Mouse (Mus musculus) CH12.LX (cell line): ENCODE data around the gene Prune2. TPM values are rescaled to one million over a fixed set of nuclear protein-coding genes. Genes with fewer than 3 reads are reported as not detected.
A peak's percentile ranks its signal among the peaks of the same experiment; 100 is the strongest.

Source experiments
- DNase-seq: peaks from one replicate; pipeline ENCODE4 v3.0.0-alpha.2; 2013; ENCODE audit errors: extremely low read depth
- H3K27ac ChIP-seq: 2 replicates; pipeline ENCODE4 v1.5.1; 2012; ENCODE audit warnings: low read depth, mild to moderate bottlenecking, control low read depth, moderate library complexity; ENCODE audit not compliant: insufficient read depth
- H3K27me3 ChIP-seq: replicated peaks from 2 replicates; pipeline ENCODE3; 2012; ENCODE audit warnings: inconsistent platforms
- H3K36me3 ChIP-seq, 2 experiments: replicated peaks in 1 of 2; 2 replicates each; pipeline versions ENCODE3 to v1.6.1; 2012; ENCODE audit warnings: inconsistent platforms in 1 of 2, low read length in 1 of 2, mild to moderate bottlenecking in 1 of 2, mixed read lengths in 1 of 2, moderate library complexity in 1 of 2; ENCODE audit not compliant: control insufficient read depth in 1 of 2, insufficient read depth in 1 of 2
- H3K4me1 ChIP-seq, 2 experiments: 2 replicates each; pipeline ENCODE4 v1.6.1; 2012; ENCODE audit warnings: inconsistent platforms in 1 of 2, moderate library complexity in 1 of 2; ENCODE audit not compliant: insufficient read depth in 2 of 2, control insufficient read depth in 1 of 2
- H3K4me2 ChIP-seq: 2 replicates; pipeline ENCODE4 v1.6.1; 2012; ENCODE audit warnings: low read depth, mild to moderate bottlenecking, control low read depth; ENCODE audit not compliant: poor library complexity, insufficient read depth, severe bottlenecking
- H3K4me3 ChIP-seq, 3 experiments: fragments of 150-350 bp in 1 of 3; sonication (generic) in 1 of 3; replicated peaks in 1 of 3; 2 replicates each; pipeline versions ENCODE3 to v1.5.1; 2011 to 2012; ENCODE audit warnings: low read depth in 2 of 3, low read length in 2 of 3, mild to moderate bottlenecking in 2 of 3, moderate library complexity in 2 of 3, control low read depth in 1 of 3, improper control_type of control experiment in 1 of 3, inconsistent platforms in 1 of 3, mixed read lengths in 1 of 3; ENCODE audit not compliant: poor library complexity in 1 of 3
- H3K79me2 ChIP-seq: replicated peaks from 2 replicates; pipeline ENCODE4 v1.6.1; 2012; ENCODE audit warnings: mild to moderate bottlenecking, moderate library complexity; ENCODE audit not compliant: control insufficient read depth, poor library complexity, insufficient read depth, severe bottlenecking; ENCODE audit errors: extremely low read depth
- H3K9ac ChIP-seq: 2 replicates; pipeline ENCODE4 v1.6.1; 2012; ENCODE audit warnings: low read depth, mild to moderate bottlenecking, control low read depth, moderate library complexity; ENCODE audit not compliant: insufficient read depth
- H3K9me3 ChIP-seq: replicated peaks from 2 replicates; pipeline ENCODE3; 2012; ENCODE audit warnings: low read length, inconsistent platforms, mixed read lengths
- BHLHE40 ChIP-seq: IDR thresholded peaks from 2 replicates; pipeline ENCODE4 v1.6.1; 2011; ENCODE audit warnings: mild to moderate bottlenecking, low read depth, low read length, improper control_type of control experiment
- CHD1 ChIP-seq: IDR thresholded peaks from 2 replicates; pipeline ENCODE4 v1.6.1; 2012; ENCODE audit warnings: low read depth, low read length, improper control_type of control experiment, inconsistent platforms
- CHD2 ChIP-seq: IDR thresholded peaks from 2 replicates; pipeline ENCODE4 v1.6.1; 2011; ENCODE audit warnings: low read length, improper control_type of control experiment
- CTCF ChIP-seq, 2 experiments: IDR thresholded peaks in 1 of 2; conservative IDR thresholded peaks in 1 of 2; 2 replicates each; pipeline ENCODE4 v1.5.1; 2011 to 2012; ENCODE audit warnings: low read depth in 2 of 2, low read length in 2 of 2, improper control_type of control experiment in 1 of 2, inconsistent platforms in 1 of 2, mild to moderate bottlenecking in 1 of 2, moderate library complexity in 1 of 2
- E2F4 ChIP-seq: IDR thresholded peaks from 2 replicates; pipeline ENCODE4 v1.6.1; 2011; ENCODE audit warnings: low read depth, low read length, improper control_type of control experiment; ENCODE audit not compliant: insufficient replicate concordance
- ELF1 ChIP-seq: IDR thresholded peaks from 2 replicates; pipeline ENCODE4 v1.6.1; 2014; ENCODE audit warnings: low read depth, mild to moderate bottlenecking, inconsistent platforms, low read length, improper control_type of control experiment
- EP300 ChIP-seq: IDR thresholded peaks from 2 replicates; pipeline ENCODE4 v1.6.1; 2011; ENCODE audit warnings: low read length, improper control_type of control experiment
- ETS1 ChIP-seq: conservative IDR thresholded peaks from 2 replicates; pipeline ENCODE4 v1.6.1; 2012; ENCODE audit warnings: low read depth, mild to moderate bottlenecking, inconsistent platforms, low read length, improper control_type of control experiment, moderate library complexity
- GABPA ChIP-seq: IDR thresholded peaks from 2 replicates; pipeline ENCODE4 v1.6.1; 2012; ENCODE audit warnings: low read depth, low read length, improper control_type of control experiment, inconsistent platforms; ENCODE audit not compliant: insufficient replicate concordance
- HCFC1 ChIP-seq: IDR thresholded peaks from 2 replicates; pipeline ENCODE4 v1.6.1; 2012; ENCODE audit warnings: low read depth, mild to moderate bottlenecking, inconsistent platforms, low read length, improper control_type of control experiment
- IRF4 ChIP-seq: IDR thresholded peaks from 2 replicates; pipeline ENCODE4 v1.6.1; 2014; ENCODE audit warnings: low read depth, mild to moderate bottlenecking, inconsistent platforms, low read length, improper control_type of control experiment
- JUN ChIP-seq: IDR thresholded peaks from 2 replicates; pipeline ENCODE4 v1.6.1; 2011; ENCODE audit warnings: low read depth, mild to moderate bottlenecking, low read length, improper control_type of control experiment, moderate library complexity; ENCODE audit not compliant: insufficient read depth
- JUND ChIP-seq: conservative IDR thresholded peaks from 2 replicates; pipeline ENCODE4 v1.6.1; 2011; ENCODE audit warnings: low read depth, low read length, improper control_type of control experiment
- KAT2A ChIP-seq: IDR thresholded peaks from 2 replicates; pipeline ENCODE4 v1.6.1; 2012; ENCODE audit warnings: low read length, improper control_type of control experiment, inconsistent platforms; ENCODE audit not compliant: insufficient replicate concordance
- MAFK ChIP-seq: IDR thresholded peaks from 2 replicates; pipeline ENCODE4 v1.6.1; 2011; ENCODE audit warnings: low read length, improper control_type of control experiment; ENCODE audit not compliant: insufficient replicate concordance
- MAX ChIP-seq: IDR thresholded peaks from 2 replicates; pipeline ENCODE4 v1.6.1; 2011; ENCODE audit warnings: low read length, improper control_type of control experiment
- MAZ ChIP-seq: IDR thresholded peaks from 2 replicates; pipeline ENCODE4 v1.6.1; 2012; ENCODE audit warnings: low read depth, mild to moderate bottlenecking, inconsistent platforms, low read length, improper control_type of control experiment, moderate library complexity
- MEF2A ChIP-seq: IDR thresholded peaks from 2 replicates; pipeline ENCODE4 v1.6.1; 2014; ENCODE audit warnings: low read depth, mild to moderate bottlenecking, inconsistent platforms, low read length, improper control_type of control experiment, borderline replicate concordance
- MXI1 ChIP-seq: IDR thresholded peaks from 2 replicates; pipeline ENCODE4 v1.6.1; 2011; ENCODE audit warnings: mild to moderate bottlenecking, low read depth, low read length, improper control_type of control experiment
- MYC ChIP-seq: IDR thresholded peaks from 2 replicates; pipeline ENCODE4 v1.6.1; 2011; ENCODE audit warnings: low read depth, mild to moderate bottlenecking, improper control_type of control experiment, low read length
- NELFE ChIP-seq: IDR thresholded peaks from 2 replicates; pipeline ENCODE4 v1.6.1; 2011; ENCODE audit warnings: low read depth, low read length, improper control_type of control experiment
- NRF1 ChIP-seq: IDR thresholded peaks from 2 replicates; pipeline ENCODE4 v1.6.1; 2014; ENCODE audit warnings: low read depth, mild to moderate bottlenecking, inconsistent platforms, low read length, improper control_type of control experiment, moderate library complexity
- PAX5 ChIP-seq: IDR thresholded peaks from 2 replicates; pipeline ENCODE4 v1.6.1; 2012; ENCODE audit warnings: low read length, inconsistent platforms, mixed read lengths
- POLR2A ChIP-seq: IDR thresholded peaks from 2 replicates; pipeline ENCODE4 v1.6.1; 2011; ENCODE audit warnings: low read depth, mild to moderate bottlenecking, improper control_type of control experiment, low read length
- POLR2AphosphoS2 ChIP-seq: IDR thresholded peaks from 2 replicates; pipeline ENCODE4 v1.6.1; 2011; ENCODE audit warnings: low read depth, low read length, improper control_type of control experiment
- RAD21 ChIP-seq: IDR thresholded peaks from 2 replicates; pipeline ENCODE4 v1.6.1; 2011; ENCODE audit warnings: low read depth, mild to moderate bottlenecking, low read length, improper control_type of control experiment, moderate library complexity
- RCOR1 ChIP-seq: conservative IDR thresholded peaks from 2 replicates; pipeline ENCODE4 v1.6.1; 2012; ENCODE audit warnings: low read depth, mild to moderate bottlenecking, inconsistent platforms, low read length, improper control_type of control experiment
- SIN3A ChIP-seq: IDR thresholded peaks from 2 replicates; pipeline ENCODE4 v1.6.1; 2012; ENCODE audit warnings: low read length, improper control_type of control experiment, inconsistent platforms
- SMC3 ChIP-seq: IDR thresholded peaks from 2 replicates; pipeline ENCODE4 v1.6.1; 2011; ENCODE audit warnings: low read depth, low read length, improper control_type of control experiment
- TBP ChIP-seq: conservative IDR thresholded peaks from 2 replicates; pipeline ENCODE4 v1.6.1; 2011; ENCODE audit warnings: low read depth, low read length, improper control_type of control experiment
- TCF12 ChIP-seq: IDR thresholded peaks from 2 replicates; pipeline ENCODE4 v1.6.1; 2014; ENCODE audit warnings: low read depth, mild to moderate bottlenecking, inconsistent platforms, low read length, improper control_type of control experiment
- UBTF ChIP-seq: IDR thresholded peaks from 2 replicates; pipeline ENCODE4 v1.6.1; 2012; ENCODE audit warnings: low read depth, mild to moderate bottlenecking, inconsistent platforms, low read length, improper control_type of control experiment, moderate library complexity
- USF1 ChIP-seq: IDR thresholded peaks from 2 replicates; pipeline ENCODE4 v1.6.1; 2014; ENCODE audit warnings: low read depth, mild to moderate bottlenecking, inconsistent platforms, low read length, improper control_type of control experiment
- USF2 ChIP-seq: conservative IDR thresholded peaks from 2 replicates; pipeline ENCODE4 v1.6.1; 2011; ENCODE audit warnings: low read depth, low read length, improper control_type of control experiment
- ZC3H11A ChIP-seq: IDR thresholded peaks from 2 replicates; pipeline ENCODE4 v1.6.1; 2012; ENCODE audit warnings: low read depth, mild to moderate bottlenecking, inconsistent platforms, low read length, improper control_type of control experiment
- ZKSCAN1 ChIP-seq: IDR thresholded peaks from 2 replicates; pipeline ENCODE4 v1.6.1; 2012; ENCODE audit warnings: low read depth, inconsistent platforms, low read length, improper control_type of control experiment, borderline replicate concordance
- ZMIZ1 ChIP-seq: IDR thresholded peaks from 2 replicates; pipeline ENCODE4 v1.6.1; 2012; ENCODE audit warnings: low read depth, mild to moderate bottlenecking, inconsistent platforms, low read length, improper control_type of control experiment
- ZNF384 ChIP-seq: IDR thresholded peaks from 2 replicates; pipeline ENCODE4 v1.6.1; 2012; ENCODE audit warnings: low read depth, low read length, improper control_type of control experiment, inconsistent platforms
- dilution Hi-C: fragments of 300-500 bp; cut with MboI; formaldehyde crosslinking; loops from 2 replicates; pipeline ENCODE4 v1.14.3; 2020; ENCODE audit warnings: low sequenced_read_pairs; ENCODE audit not compliant: extremely low pct_unique_long_range_greater_than_20kb, extremely low pct_ligation_motif_present
- in situ Hi-C: fragments of 300-500 bp; cut with MboI; formaldehyde crosslinking; loops from 3 replicates; pipeline ENCODE4 v1.14.3; 2019; ENCODE audit warnings: low sequenced_read_pairs, low pct_ligation_motif_present, low pct_unique_long_range_greater_than_20kb, mixed read lengths
- polyA plus RNA-seq: library from polyadenylated mRNA; unstranded; fragments of >175 nt; gene quantifications from 2 replicates; pipeline ENCODE4 v1.2.1, GENCODE M21; 2012; ENCODE audit warnings: low read depth; ENCODE audit not compliant: insufficient read length
- total RNA-seq, 2 experiments: library from RNA; depleted of rRNA; stranded (reverse); fragments of 300-350 nt in 1 of 2; fragments of >200 nt in 1 of 2; gene quantifications; 2 replicates each; pipeline ENCODE4 v1.2.3; 2012 to 2014

Gene Prune2
- total and polyA plus RNA-seq, 3 experiments, result 0.04 to 1.7 (median 0.21) TPM

DNA sequence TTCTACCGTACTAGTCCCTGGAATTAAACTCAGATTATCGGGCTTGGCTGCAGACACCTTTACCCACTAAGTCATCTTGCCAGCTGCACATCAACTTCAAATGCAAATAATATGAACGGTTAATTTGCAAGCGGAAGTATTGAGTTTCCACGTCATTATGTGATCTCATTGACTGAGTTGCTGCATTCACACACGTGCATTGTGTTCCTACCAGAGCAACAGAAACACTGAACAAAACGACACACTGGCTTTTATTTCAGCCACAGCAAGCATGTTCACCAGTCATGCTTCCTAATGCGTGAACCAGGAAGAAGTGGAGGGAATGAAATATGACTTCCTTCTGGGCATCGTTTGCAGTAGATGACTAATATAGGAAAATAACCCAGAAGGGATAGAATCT, 293.8 kb downstream of the Prune2 start:
- no peaks in the 10 kb centered on the region for H3K27me3 ChIP-seq
- no peak overlapping the region for H3K27ac ChIP-seq
- H3K9me3 ChIP-seq, result no peaks in the 10 kb centered on the region
- peak overlapping the region; percentile 68 for H3K4me2 ChIP-seq
- DNase-seq, result peak; percentile 77
- H3K79me2 ChIP-seq, result no peaks in the 10 kb centered on the region
- H3K9ac ChIP-seq, result peak overlapping the region; percentile 18; the same call in 1 of the 2 replicates
- TF ChIP-seq CHD2 (no peak), MAFK (no peak), IRF4 (no peak), TBP (no peak), ZKSCAN1 (no peak), MAZ (no peak), ELF1 (no peak), POLR2A (no peak), SIN3A (no peak), E2F4 (no peak), MAX (peak; percentile 81), USF2 (no peak), KAT2A (no peak), ETS1 (peak; percentile 76), NELFE (no peak), CHD1 (no peak), POLR2AphosphoS2 (no peak), CTCF (conservative IDR thresholded peaks at IDR 0.05 in 1 of 2, IDR thresholded peaks at IDR 0.05 in 1 of 2; ENCODE audit: low read depth in 2 of 2, low read length in 2 of 2) (no peak), RCOR1 (no peak), MYC (peak; percentile 75), HCFC1 (no peak), MEF2A (no peak), ZNF384 (no peak), SMC3 (no peak), TCF12 (peak; percentile 32; the same call in 1 of the 2 replicates), USF1 (no peak), BHLHE40 (peak; percentile 91), UBTF (no peak), GABPA (no peak), RAD21 (no peak), EP300 (peak; percentile 40; the same call in 1 of the 2 replicates), ZMIZ1 (no peak), NRF1 (no peak), PAX5 (no peak), JUN (no peak; the same call in 1 of the 2 replicates), MXI1 (peak; percentile 54), ZC3H11A (no peak), JUND (no peak)
- dilution Hi-C loops (no loop called here), in situ Hi-C loops (no loop called here)
- H3K36me3 ChIP-seq, result no peaks in the 10 kb centered on the region
- H3K4me3 ChIP-seq, result no peak overlapping the region
- H3K4me1 ChIP-seq, result peaks cover 19 to 54% of the 10 kb centered on the region in 2 experiments
